Mouse (Mus musculus) small intestine, adult 2 months (tissue): ENCODE results near the gene Vgll4. TPM values are rescaled to one million over a fixed set of nuclear protein-coding genes. Genes with fewer than 3 reads are reported as not detected.

Experiments used
- H3K27ac ChIP-seq: fragments of 200-500 bp; 2 replicates; pipeline ENCODE4 v1.5.1; 2012; ENCODE audit warnings: low read depth, low read length, control low read depth, inconsistent platforms; ENCODE audit not compliant: insufficient read depth
- H3K27me3 ChIP-seq: fragments of 200-500 bp; 2 replicates; pipeline ENCODE4 v1.6.1; 2012; ENCODE audit warnings: mild to moderate bottlenecking, moderate library complexity, low read length, inconsistent platforms; ENCODE audit not compliant: control insufficient read depth, insufficient read depth
- H3K36me3 ChIP-seq: fragments of 200-500 bp; 2 replicates; pipeline ENCODE4 v1.6.1; 2012; ENCODE audit warnings: mild to moderate bottlenecking, low read length, control low read depth, inconsistent platforms; ENCODE audit not compliant: control insufficient read depth, insufficient read depth
- H3K4me1 ChIP-seq: fragments of 200-500 bp; 2 replicates; pipeline ENCODE4 v1.6.1; 2012; ENCODE audit warnings: low read length, inconsistent platforms, mixed read lengths; ENCODE audit not compliant: control insufficient read depth, insufficient read depth, insufficient read length
- H3K4me3 ChIP-seq: fragments of 200-500 bp; 2 replicates; pipeline ENCODE4 v1.5.1; 2012; ENCODE audit warnings: low read depth, mild to moderate bottlenecking, control low read depth, inconsistent platforms, low read length, moderate library complexity
- CTCF ChIP-seq: fragments of 200-500 bp; IDR thresholded peaks from 2 replicates; pipeline ENCODE4 v1.5.1; 2012; ENCODE audit warnings: low read depth, mild to moderate bottlenecking, control low read depth, inconsistent platforms, low read length, moderate library complexity, mixed read lengths; ENCODE audit not compliant: insufficient replicate concordance, insufficient read length; ENCODE audit errors: extremely low read depth
- POLR2A ChIP-seq: fragments of 200-500 bp; IDR thresholded peaks from 2 replicates; pipeline ENCODE4 v1.6.1; 2012; ENCODE audit warnings: low read depth, mild to moderate bottlenecking, control low read depth, inconsistent platforms, low read length, moderate library complexity
- WGBS: fragments of 180-500 bp; shearing (Covaris S2); methylation state at CpG from one replicate; pipeline ENCODE4 v1.1.7; 2018; 5-methylcytosine and 5-hydroxymethylcytosine counted together
- polyA plus RNA-seq: library from polyadenylated mRNA; depleted of rRNA; stranded (reverse); fragments of >200 nt; gene quantifications from 2 replicates; pipeline ENCODE4 v1.2.3, GENCODE M21; 2012

The Vgll4 gene
- polyA plus RNA-seq, 1 experiment = 48.1 TPM

- no peak for TF ChIP-seq POLR2A
- TF ChIP-seq CTCF = no peak
- no peaks in the 10 kb centered on the region for H3K27me3 ChIP-seq
- H3K4me1 ChIP-seq = peaks cover 16% of the 10 kb centered on the region
- H3K4me3 ChIP-seq = no peak overlapping the region
- no peak overlapping the region for H3K27ac ChIP-seq
- WGBS = 85% methylated on average over 8 of the region's 8 CpGs
- H3K36me3 ChIP-seq = peaks cover 36% of the 10 kb centered on the region
These were observed 105.4 kb downstream of the Vgll4 start for GRCm38 (mm10) chr6:114864421-114864820.

GRCm38 (mm10) chr6:114863501-114863900 is 106.3 kb downstream of the Vgll4 start:
- peaks cover 13% of the 10 kb centered on the region; the same call in 1 of the 2 replicates for H3K4me1 ChIP-seq
- peaks cover 40% of the 10 kb centered on the region for H3K36me3 ChIP-seq
- TF ChIP-seq CTCF (no peak), POLR2A (no peak)
- H3K27me3 ChIP-seq = no peaks in the 10 kb centered on the region
- H3K4me3 ChIP-seq = no peak overlapping the region
- WGBS = 82% methylated on average over 5 of the region's 5 CpGs
- H3K27ac ChIP-seq = no peak overlapping the region

- 85% methylated on average over 9 of the region's 9 CpGs for WGBS
- H3K27ac ChIP-seq = no peak overlapping the region
- H3K27me3 ChIP-seq = no peaks in the 10 kb centered on the region
- H3K4me1 ChIP-seq = peaks cover 11% of the 10 kb centered on the region; the same call in 1 of the 2 replicates
- no peak overlapping the region for H3K4me3 ChIP-seq
- peaks cover 40% of the 10 kb centered on the region for H3K36me3 ChIP-seq
- TF ChIP-seq POLR2A (no peak), CTCF (no peak)
These were observed 107.7 kb downstream of the Vgll4 start for GRCm38 (mm10) chr6:114862046-114862445.

GRCm38 (mm10) chr6:114861591-114861990 is 108.2 kb downstream of the Vgll4 start:
- peaks cover 6% of the 10 kb centered on the region; the same call in 1 of the 2 replicates for H3K4me1 ChIP-seq
- WGBS = 82% methylated on average over 9 of the region's 9 CpGs
- H3K4me3 ChIP-seq = no peak overlapping the region
- TF ChIP-seq POLR2A = no peak
- TF ChIP-seq CTCF = no peak
- peaks cover 40% of the 10 kb centered on the region for H3K36me3 ChIP-seq
- 0 out of 2 replicates have a peak overlapping the region, but pooled peaks have one; percentile 2 for H3K27ac ChIP-seq
- H3K27me3 ChIP-seq = no peaks in the 10 kb centered on the region

GRCm38 (mm10) chr6:114860677-114861568 is 108.9 kb downstream of the Vgll4 start:
- TF ChIP-seq POLR2A = no peak
- no peak for TF ChIP-seq CTCF
- H3K4me3 ChIP-seq = no peak overlapping the region
- H3K4me1 ChIP-seq = peaks cover 4% of the 10 kb centered on the region; the same call in 1 of the 2 replicates
- WGBS = 74% methylated on average over 14 of the region's 14 CpGs
- peaks cover 40% of the 10 kb centered on the region for H3K36me3 ChIP-seq
- H3K27ac ChIP-seq = 0 out of 2 replicates have a peak overlapping the region, but pooled peaks have one; percentile 2
- no peaks in the 10 kb centered on the region for H3K27me3 ChIP-seq

DNA sequence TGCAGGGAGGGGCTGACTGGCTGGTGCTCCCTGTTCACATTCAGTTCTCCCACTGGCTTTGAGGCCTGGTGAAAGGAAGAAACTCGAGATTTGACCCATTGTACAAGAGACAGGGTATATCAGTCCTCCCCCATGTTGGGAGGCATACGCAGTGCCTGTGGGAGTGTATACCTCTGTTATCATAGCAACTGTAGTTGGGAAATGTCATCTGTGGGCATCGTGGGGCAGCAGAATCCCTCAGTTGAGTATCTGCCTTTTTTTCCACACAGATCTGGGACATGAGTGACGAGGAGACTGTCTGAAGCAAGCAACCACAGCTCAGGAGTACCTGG is 111.1 kb downstream of the Vgll4 start:
- peaks cover 8% of the 10 kb centered on the region for H3K4me1 ChIP-seq
- WGBS = 81% methylated on average over 4 of the region's 4 CpGs
- TF ChIP-seq CTCF = no peak
- no peak for TF ChIP-seq POLR2A
- no peaks in the 10 kb centered on the region for H3K27me3 ChIP-seq
- H3K36me3 ChIP-seq = peaks cover 38% of the 10 kb centered on the region
- no peak overlapping the region for H3K4me3 ChIP-seq
- no peak overlapping the region for H3K27ac ChIP-seq

DNA sequence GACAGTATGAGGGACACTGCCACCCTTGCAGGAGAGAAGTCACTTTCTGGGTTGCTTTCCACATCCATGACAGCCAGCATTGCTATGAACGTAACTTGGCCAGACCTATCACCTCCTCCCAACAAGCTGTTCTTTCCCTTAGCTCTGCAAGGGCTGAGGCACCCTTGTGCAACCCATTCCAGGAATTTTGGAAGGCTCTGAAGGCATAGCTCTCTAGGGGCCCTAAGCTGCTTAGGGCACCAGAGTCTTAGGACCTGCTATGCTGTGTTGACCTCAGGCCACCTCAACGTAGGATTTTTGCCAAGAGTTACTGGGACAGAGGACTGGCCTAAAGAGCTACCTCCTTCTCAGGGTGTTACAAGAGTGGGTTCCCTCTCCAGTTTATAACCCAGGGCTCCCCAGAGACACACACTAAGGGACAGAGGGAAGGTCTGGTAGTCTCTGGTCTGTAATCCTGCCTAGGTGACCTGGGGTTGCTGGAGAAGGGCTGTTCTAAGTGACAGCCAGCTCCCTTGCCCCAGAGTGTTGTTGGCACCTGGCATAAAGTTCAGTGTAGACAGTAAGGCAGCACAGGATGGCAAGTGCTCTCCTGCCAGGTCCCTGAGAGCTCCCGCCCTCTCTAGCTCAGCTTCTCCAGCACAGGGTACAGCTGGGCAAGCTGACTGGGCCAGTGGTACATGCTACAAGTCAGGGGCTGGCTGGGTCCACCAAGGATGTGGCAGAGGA is 111.6 kb downstream of the Vgll4 start:
- H3K4me1 ChIP-seq = peaks cover 8% of the 10 kb centered on the region

More for the DNA sequence above, 111.6 kb downstream of the Vgll4 start:
- no peak for TF ChIP-seq CTCF
- no peak for TF ChIP-seq POLR2A
- 81% methylated on average over 3 of the region's 3 CpGs for WGBS
- peaks cover 34% of the 10 kb centered on the region for H3K36me3 ChIP-seq
- H3K4me3 ChIP-seq = no peak overlapping the region
- no peaks in the 10 kb centered on the region for H3K27me3 ChIP-seq
- no peak overlapping the region for H3K27ac ChIP-seq
